Mouse (Mus musculus) adrenal gland, adult 8-10 months (tissue): ENCODE results near the gene Pxt1. TPM values are rescaled to one million over a fixed set of nuclear protein-coding genes. Genes with fewer than 3 reads are reported as not detected.
A peak's percentile ranks its signal among the peaks of the same experiment; 100 is the strongest.

ENCODE experiments used
- DNase-seq: peaks from one replicate; pipeline ENCODE4 v3.0.0; 2022
- total RNA-seq, 4 experiments: library from RNA; stranded (reverse); gene quantifications; 2 replicates each; pipeline ENCODE4 v1.2.4; 2022

Gene Pxt1
- total RNA-seq, 4 experiments from 2014 or later: not detected

DNA sequence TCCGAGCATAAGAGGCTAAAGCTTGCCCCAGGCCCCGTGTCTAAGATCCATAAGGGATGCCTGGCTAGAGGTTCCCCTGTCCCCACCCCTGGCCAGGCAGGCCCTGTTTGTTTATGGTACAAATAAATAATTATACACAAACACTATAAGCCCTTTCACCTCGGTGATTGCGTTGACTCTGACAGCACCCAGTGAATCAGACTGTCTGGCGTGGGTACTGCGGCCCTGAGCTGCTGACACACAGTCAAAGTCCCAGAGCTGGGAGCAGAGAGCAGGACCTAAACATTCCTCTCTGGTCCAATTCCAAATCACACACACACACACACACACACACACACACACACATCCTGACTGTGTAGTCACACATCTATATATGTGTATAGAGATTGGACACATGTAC is 29.7 kb downstream of the Pxt1 start:
- DNase-seq: no peak

DNA sequence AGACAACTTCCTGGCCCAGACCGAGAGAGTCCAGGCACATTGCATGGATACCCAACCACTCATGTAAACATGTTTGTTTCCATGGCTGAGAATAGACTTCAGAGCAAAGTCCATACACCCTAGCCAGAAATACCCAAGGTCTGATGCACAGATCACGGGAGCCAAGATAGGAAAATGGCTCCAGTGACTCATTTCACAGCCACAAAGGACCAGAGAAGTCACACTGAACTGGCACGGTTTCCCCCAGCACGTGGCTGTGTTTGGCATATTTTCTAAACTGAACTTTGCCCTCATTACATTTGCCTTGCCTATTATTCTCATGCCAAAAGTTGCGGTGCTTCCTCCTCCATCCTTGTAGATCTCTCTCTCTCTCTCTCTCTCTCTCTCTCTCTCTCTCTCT is 30.4 kb downstream of the Pxt1 start:
- peak; percentile 41 for DNase-seq

DNA sequence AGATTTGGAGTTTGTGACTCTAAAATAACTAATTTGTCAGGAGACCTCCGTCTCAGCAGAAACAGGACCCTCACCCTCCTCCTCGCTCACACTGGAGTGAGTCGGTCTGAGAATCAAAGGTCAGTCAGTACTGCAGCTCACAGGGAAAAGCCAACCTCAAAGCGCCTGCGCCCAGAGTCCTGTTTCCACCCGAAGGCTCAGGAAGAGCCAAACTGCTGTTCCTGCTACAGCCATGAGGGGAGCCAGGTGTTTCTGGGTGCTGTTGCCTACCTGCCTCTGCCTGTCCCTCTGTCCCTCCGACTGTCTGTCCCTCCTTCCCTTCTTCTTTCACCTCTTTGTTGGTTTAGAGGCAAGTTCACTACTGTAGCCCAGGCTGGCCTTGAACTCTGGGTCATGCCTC is 33.5 kb downstream of the Pxt1 start:
- no peak for DNase-seq

DNA sequence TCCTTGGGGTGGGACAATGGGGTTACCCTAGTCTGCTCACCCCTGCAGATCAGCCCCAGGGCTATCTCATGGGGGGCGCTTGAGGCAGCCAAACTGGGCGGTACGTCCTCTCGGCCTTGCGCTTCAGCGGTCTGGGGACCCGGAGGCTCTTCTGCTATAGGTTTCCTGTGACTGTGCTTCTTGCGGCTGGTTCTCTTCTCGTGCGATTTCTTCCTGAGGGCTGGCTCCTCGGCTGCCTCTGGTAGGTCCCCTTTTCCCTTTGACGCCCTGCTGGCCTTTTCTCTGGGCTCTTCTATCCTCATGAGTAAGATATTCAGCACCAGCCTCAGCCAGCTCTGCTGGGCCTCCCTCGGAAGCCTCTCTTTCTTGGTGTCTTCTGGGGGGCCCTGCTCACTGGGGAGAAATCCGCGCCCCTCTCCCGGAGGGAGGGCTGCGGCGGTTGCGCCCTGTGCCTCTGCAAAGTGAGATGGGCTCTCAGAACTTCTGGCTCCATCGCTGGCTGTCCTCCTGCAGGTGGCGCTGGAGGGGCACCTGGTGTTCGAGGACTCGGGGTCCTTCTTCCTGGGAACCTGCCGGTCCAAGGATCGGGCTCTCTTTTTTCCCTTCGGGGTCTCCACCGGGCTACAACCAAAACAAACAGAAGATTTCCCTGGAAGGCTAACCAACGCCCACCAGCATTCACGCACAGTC is 34.2 kb downstream of the Pxt1 start:
- DNase-seq: no peak

DNA sequence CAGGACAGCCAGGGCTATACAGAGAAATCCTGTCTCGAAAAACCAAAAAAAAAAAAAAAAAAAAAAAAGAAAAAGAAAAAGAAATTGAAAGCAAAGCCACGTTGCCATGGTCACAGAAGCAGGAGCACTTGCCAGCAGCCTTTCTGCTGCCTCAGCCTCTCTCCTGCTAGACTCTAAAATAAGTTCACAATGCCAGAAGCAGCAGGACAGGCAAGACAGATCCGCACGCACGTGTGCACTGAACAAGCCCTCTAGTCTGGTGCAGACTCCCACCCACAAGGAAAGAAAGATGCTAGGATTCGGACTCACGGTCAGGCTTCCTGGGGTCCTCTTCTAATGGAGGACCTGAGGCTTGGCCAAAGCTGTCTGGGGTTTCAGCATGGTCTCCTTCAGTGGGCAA is 35.7 kb downstream of the Pxt1 start:
- no peak for DNase-seq

DNA sequence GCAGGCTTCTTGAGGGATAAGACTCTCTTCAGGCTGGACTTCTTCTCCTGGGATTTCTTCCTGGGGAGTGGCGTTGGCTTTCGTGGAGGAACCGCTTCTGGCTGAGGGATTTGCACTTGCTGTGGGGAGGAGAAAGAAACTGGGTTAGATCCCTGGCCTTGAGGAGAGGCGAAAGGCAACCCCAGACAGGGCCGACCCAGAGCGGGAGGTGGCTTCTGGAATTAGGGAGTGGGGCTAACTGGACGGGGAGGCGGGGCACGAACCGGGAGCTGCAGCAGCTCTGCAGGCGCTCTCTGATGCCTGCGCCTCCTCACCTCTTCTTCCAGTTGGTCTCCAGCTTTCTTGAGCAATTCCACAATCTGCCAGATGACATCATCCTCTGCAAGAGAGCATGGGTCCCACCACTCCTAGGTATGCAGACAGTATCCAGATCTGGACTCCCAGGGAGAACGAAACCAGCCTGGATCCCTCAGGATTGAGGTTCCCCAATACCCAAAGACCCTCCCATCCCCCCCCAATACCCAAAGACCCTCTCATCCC is 38.2 kb downstream of the Pxt1 start:
- no peak for DNase-seq

DNA sequence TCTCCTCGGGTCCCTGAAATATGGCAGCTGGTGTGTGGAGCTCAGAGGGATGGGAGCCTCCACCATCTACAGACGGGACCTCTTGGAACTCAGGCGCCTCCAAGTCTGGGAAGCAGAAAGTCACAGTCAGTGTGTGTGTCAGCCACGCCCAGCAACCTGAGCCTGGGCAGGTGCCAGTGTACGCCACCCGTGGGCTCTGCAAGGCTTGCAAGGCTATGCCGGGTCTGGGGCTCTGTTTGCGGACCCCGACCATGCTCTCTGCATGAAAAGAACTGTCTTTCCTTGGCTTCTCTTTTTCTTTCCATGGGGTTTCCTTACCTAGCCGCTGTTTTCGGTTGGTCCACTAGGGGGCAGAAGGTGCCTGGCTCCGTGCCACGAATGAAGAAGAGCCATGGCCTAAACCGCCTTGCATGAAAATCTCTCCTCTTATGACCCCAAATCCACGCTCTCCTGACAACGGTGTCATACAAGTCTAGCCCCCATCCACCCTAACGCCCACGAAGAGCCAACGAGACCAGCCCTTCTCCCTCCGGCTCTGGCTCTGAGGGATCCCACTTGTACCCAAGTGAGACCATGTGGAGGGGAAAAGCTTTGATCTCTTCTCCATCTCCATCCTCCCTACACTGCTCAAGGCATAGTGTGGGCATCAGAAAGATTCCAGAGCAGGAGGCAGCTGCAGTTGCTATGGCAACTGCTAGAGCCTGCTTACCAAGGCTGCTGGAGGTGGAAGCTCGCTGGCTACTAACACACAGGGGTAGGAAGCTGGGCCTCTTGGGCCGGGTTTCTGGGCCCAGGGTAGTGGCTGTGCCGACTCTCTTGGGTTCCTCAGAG is 38.9 kb downstream of the Pxt1 start:
- no peak for DNase-seq

DNA sequence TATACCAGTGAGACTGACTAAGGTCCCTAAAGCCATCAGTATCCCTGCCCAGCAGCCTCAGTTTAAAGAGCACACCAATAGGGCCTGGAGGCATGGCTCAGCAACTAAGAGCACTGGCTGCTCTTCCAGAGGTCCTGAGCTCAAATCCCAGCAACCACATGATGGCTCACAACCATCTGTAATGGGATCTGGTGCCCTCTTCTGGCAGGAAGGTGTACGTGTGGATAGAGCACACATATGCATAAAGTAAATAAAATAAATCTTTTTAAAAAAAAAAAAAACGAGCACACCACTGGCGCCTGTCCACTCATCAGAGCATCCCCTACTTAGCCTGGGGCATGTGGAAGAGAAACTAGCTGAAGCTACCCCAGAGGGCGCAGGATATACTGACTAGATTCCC is 42.1 kb downstream of the Pxt1 start:
- DNase-seq: no peak

DNA sequence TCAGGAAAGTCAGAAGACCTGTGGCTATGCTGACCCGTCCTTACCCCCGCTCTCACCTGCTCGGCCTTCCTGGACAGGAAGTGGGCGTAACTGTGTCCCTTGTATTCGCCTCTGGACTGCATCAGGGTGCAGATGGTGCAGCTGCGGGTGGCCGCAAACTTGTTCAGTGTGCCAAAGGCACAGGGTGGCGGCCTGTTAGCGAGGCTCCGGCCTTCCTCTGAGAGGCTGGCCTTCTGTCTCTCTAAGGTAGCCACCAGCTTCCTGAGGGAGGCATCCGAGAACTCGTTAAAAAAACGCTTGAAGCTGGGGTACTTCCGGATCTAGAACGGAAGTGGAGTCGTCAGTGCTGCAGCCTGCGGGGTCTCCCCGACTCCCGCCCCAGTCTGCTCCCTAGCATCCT is 44.2 kb downstream of the Pxt1 start:
- DNase-seq: no peak

DNA sequence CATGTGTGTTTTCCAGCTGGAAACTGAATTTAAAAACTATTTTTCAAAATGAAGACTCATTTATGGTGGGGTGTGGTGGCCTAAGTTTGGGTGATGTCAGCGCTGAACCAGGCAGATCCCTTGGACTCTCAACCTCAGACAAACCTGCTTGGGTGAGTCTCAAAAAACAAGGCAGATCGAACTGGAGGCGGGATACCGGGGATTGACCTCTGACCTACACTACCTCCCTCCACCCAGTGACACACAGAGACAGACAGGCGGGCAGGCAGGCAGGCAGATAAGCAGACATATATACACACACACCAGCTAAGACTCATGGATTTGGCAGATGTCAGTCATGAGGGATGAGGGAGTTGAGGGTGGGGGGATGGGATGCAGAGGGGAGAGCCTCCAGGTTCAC is 45.4 kb downstream of the Pxt1 start:
- DNase-seq: no peak

DNA sequence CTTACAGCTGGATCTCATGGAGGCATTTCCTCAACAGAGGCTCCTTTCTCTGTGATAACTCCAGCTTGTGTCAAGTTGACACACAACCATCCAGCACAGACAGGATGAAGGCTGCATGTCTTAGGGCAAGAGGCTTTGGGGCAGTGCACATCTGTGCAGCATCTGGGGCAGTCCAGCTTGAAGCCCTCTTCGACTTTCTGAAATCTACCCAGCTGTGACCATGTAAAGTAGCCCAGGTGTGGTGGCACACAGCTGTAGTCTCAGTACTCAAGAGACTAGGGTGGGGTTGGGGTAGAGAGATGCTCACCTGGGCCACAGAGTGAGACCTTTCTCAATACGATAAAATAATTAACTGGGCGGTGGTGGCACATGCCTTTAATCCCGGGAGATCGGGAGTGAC is 45.8 kb downstream of the Pxt1 start:
- no peak for DNase-seq

DNA sequence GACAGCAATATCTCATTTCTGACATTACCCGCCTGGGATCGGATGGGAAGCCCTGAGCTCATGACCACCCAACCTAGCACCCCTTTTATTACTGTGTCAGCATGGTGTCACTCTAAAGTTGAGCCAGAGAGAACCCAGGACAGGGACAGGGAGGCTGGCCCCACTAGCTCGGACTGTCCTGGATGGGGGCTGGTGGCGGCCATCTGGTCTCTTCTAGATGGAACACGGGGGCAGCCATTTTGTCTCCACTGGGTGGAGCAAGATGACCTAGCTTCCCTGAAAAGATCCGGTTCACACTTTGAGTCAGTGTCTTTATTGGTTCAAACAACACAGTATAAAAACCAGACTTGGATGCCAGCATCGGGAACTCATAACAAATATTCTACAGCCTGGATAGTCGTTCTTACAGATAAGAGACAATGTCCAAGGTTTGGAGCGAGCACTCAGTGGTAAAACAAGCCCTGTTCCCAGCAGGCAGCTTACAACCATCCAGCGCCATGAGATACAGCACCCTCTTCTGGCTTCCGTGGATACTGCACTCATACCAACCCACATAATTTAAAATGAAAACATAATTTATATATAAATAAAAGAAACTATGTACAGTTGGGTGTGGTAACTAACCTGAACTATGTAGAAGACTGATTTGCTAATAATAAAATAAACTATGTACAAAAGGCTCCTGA is 47.4 kb downstream of the Pxt1 start:
- DNase-seq: no peak

DNA sequence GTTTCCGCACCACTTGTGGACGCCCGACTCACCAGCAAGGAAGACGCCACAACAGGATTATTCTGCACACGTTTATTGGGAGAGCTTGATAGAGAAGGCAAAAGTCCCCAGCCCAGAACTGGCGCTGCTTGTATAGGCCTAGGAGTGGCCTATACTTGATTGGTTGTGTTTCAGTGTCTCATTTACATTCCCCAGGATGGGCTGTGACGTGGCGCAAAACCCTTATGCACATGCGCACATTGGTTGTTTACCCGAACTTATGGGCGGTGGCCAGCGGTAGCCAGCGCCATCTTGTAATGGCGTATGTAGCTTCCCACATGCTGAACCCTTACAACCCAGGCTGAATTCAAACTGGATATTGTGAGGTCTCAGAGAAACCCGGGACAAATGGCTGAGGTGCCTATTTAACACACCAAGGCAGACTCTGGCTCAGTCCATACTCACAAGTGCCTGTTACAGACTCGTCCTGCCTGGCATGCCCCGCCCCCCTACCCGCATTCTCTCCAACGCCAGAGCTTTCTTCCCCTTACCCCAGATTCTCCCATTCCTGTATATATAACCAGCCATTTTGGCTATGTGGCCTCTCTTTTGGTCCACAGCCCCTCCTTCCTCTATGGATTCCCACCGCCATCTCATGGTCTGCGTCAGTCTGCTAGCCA is 48.3 kb downstream of the Pxt1 start:
- no peak for DNase-seq

DNA sequence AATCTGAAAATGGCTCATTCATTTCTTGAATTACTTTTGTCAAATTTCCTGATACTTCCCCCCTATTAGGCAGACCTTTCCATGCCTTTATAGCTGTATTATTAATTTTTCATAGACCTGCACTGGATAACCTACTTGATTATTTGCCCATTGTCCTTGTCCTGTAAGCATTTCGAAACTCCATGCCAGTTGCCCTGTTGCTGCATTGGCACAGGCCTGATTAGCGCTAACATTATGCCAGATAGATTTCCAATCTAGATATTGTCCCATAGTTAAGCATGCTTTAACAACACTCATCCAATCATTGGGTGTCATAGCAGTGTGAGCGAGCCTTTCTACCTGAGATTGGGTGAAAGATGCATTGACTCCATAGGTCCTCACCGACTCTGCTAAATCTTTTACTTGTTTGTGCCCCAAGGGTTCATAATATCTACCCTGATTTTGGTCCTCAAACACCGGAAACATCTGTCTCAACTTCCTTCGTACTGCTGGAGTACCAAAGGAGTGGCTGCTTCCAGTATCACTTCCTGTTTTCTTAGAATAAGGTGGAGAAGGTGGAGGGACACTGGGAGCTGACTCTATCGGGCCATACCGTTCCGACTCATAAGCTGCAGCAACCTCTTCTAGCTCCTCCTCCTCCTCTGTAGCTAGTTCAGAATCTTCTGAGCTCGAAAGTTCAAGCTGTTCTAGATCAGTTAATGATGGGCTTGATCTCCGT is 49.4 kb downstream of the Pxt1 start:
- DNase-seq: no peak

DNA sequence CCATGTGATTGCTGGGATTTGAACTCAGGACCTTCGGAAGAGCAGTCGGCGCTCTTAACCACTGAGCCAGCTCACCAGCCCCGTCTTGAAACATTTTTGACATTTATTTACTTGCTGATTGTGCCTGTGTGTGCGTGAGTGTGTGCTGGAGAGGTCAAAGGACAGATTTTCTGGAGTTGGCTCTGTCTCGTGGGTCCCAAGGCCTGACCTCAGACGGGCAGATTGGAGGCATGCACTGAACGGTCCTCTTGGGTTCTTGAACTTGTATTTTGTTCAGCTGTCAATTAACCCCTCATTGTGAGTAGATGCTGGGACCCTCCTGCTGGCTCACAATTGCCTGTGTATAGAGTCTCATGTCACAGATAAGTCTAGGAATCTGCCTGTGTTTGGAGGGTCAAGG is 57.4 kb downstream of the Pxt1 start:
- DNase-seq: no peak

DNA sequence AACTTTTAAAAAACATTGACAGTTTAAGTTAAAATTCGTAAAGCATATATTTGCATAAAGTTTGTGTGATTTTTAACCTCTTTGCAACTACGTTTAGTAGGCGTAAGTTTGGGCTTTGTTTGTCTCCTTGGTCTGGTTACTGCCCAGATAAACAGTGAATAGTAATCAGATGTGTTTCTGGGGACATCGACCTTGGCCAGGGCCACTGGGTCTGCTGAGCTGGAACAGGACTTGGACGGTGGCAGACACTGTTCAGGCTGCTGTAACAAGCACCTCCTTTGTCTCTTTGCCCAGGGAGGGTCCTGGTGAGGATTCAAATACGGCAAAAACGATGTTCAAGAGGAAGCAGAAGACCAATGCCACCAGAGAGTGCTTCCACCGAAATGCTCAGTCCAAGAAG is 58.4 kb downstream of the Pxt1 start:
- DNase-seq: no peak

Other genes with a start within 250 kb of the Pxt1 start
- gene AC170998.1, start 217.8 kb downstream of the Pxt1 start, total RNA-seq: 1 to 10 TPM in 3 of 4 experiments, under 1 TPM in 1; 0.58 to 3.7 (median 2.1) TPM
- gene Mapk13, start 174.5 kb downstream of the Pxt1 start, total RNA-seq: 100 to 1,000 TPM; 128 to 457 (median 281) TPM
- gene Brpf3, start 142.8 kb downstream of the Pxt1 start, total RNA-seq: 10 to 100 TPM; 75.6 to 83.4 (median 77.1) TPM
- under 1 TPM in 2 of 4 experiments, not detected in 2; 0.12 to 0.18 TPM for gene Pnpla1, start 85.4 kb downstream of the Pxt1 start, total RNA-seq
- gene 4930539E08Rik, start 28.5 kb downstream of the Pxt1 start, total RNA-seq: under 1 TPM in 1 of 4 experiments, not detected in 3; 0.05 TPM
- 10 to 100 TPM; 42.6 to 51.5 (median 45.9) TPM for gene Kctd20, start 8.1 kb upstream of the Pxt1 start, total RNA-seq
- gene Stk38, start 64.2 kb upstream of the Pxt1 start, total RNA-seq: 10 to 100 TPM; 57.3 to 84.7 (median 68.7) TPM
- gene Srsf3, start 88.8 kb upstream of the Pxt1 start, total RNA-seq: 100 to 1,000 TPM in 3 of 4 experiments, 10 to 100 TPM in 1; 89.9 to 176 (median 144) TPM
- 10 to 100 TPM; 17.3 to 29.4 (median 24.6) TPM for gene Cdkn1a, start 147.1 kb upstream of the Pxt1 start, total RNA-seq
- gene Rab44, start 170.3 kb upstream of the Pxt1 start, total RNA-seq: under 1 TPM; 0.15 to 0.87 (median 0.39) TPM